Mouse (Mus musculus): ENCODE data around the gene Kansl1l. TPM values are rescaled to one million over a fixed set of nuclear protein-coding genes. Genes with fewer than 3 reads are reported as not detected.
"Not testable (repeated sequence)": the region's sequence is repeated elsewhere in the genome, so short reads cannot be mapped to it uniquely, and the experiment has no call there.

Kansl1l gene
- polyA plus RNA-seq, 1 experiment: 14.5 TPM

DNA sequence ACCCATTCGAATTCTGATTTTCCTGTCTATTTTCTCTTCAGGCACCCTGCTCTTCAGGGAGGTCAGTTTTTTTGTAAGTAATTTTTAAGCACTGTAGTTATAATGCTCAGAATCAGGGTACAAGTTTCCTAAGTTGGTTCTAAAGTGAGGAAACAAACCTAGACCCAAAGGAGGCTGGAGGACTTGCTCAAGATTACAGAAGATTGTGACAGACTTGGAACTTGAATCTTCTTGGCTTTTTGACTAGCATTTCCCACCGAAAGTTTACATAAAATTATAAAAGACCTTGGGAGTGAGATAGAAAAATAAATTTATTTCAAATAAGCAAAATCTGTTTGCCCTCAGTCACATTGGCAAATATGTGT lies 115.8 kb downstream of the Kansl1l start:
- H3K4me3 ChIP-seq (ENCODE audit: insufficient read depth, low read length): peak overlapping the region; percentile 84
- peak overlapping the region; percentile 52 for H3K27ac ChIP-seq (ENCODE audit: insufficient read depth, low read depth, low read length)
- peaks cover 15% of the 10 kb centered on the region for H3K4me1 ChIP-seq (ENCODE audit: control insufficient read depth, insufficient read depth, low read length)
- TF ChIP-seq POLR2A (IDR thresholded peaks at IDR 0.05; ENCODE audit: borderline replicate concordance, low read depth, low read length): no peak
- TF ChIP-seq CTCF (IDR thresholded peaks at IDR 0.05; ENCODE audit: low read depth, low read length): no peak

GRCm38 (mm10) chr1:66700693-66701575 lies 116.4 kb downstream of the Kansl1l start, which contains the start of gene Rpe:
Gene Rpe (plus strand): TSS chr1:66700831.
- TF ChIP-seq POLR2A (IDR thresholded peaks at IDR 0.05; ENCODE audit: borderline replicate concordance, low read depth, low read length) (no peak), CTCF (IDR thresholded peaks at IDR 0.05; ENCODE audit: low read depth, low read length) (no peak)
- H3K27ac ChIP-seq (ENCODE audit: insufficient read depth, low read depth, low read length): peak within 1 kb of the TSS; percentile 80
- peaks cover 15% of the 10 kb centered on the region for H3K4me1 ChIP-seq (ENCODE audit: control insufficient read depth, insufficient read depth, low read length)
- peak within 1 kb of the TSS; percentile 84 for H3K4me3 ChIP-seq (ENCODE audit: insufficient read depth, low read length)

DNA sequence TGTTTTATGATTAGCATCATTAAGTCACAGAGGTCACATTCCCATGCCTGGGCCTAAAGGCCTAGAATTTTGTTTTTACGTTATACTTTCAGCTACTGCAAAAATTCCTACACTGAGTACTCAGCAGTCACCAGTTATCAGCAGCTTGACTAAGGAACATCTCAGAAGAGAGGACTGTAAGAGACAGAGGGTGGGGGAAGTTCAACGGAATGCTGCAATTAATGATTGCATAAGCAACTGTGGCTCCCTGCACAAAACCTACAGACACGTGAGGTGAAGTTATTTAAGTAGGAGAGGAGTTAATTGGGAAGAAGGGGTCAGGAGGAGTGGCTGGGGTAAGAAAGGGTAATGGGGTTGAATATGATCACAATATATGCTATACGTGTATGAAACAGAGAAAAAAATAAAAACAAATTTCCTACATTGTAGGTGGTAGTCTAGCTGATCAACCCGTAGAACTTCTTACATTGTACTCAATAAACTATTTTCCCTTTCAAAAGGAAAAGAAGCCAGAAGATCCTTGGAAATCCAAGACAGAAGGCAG lies 117.1 kb downstream of the Kansl1l start:
- H3K4me1 ChIP-seq (ENCODE audit: control insufficient read depth, insufficient read depth, low read length): peaks cover 15% of the 10 kb centered on the region
- TF ChIP-seq CTCF (IDR thresholded peaks at IDR 0.05; ENCODE audit: low read depth, low read length): no peak
- TF ChIP-seq POLR2A (IDR thresholded peaks at IDR 0.05; ENCODE audit: borderline replicate concordance, low read depth, low read length): no peak
- peak overlapping the region; percentile 84 for H3K4me3 ChIP-seq (ENCODE audit: insufficient read depth, low read length)
- H3K27ac ChIP-seq (ENCODE audit: insufficient read depth, low read depth, low read length): peak overlapping the region; percentile 80

- peaks cover 15% of the 10 kb centered on the region for H3K4me1 ChIP-seq (ENCODE audit: control insufficient read depth, insufficient read depth, low read length)
- H3K27ac ChIP-seq (ENCODE audit: insufficient read depth, low read depth, low read length); H3K4me3 ChIP-seq (ENCODE audit: insufficient read depth, low read length): not testable (repeated sequence)
Observed at GRCm38 (mm10) chr1:66699630-66700029, 117.7 kb downstream of the Kansl1l start.

DNA sequence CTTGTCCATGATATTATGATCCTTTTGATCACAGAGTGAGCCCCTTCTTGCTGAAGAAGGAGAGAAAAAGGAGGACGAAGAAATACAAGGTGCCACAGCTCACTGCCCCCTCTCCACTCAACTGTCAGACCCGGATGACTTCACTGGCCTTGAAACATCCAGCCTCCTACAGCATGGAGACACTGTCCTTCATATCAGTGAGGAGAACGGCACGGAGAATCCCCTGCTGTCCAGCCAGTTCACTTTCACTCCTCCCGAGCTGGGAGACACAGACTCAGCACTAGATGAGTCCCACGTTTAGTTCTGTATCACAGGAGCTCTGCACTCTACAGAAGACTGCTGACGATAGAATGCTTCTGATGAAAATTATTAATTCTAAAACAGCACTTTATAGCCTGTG lies 122.1 kb downstream of the Kansl1l start:
- no peak overlapping the region for H3K4me3 ChIP-seq (ENCODE audit: insufficient read depth, low read length)
- H3K4me1 ChIP-seq (ENCODE audit: control insufficient read depth, insufficient read depth, low read length): peaks cover 2% of the 10 kb centered on the region
- TF ChIP-seq POLR2A (IDR thresholded peaks at IDR 0.05; ENCODE audit: borderline replicate concordance, low read depth, low read length): no peak
- no peak for TF ChIP-seq CTCF (IDR thresholded peaks at IDR 0.05; ENCODE audit: low read depth, low read length)
- no peak overlapping the region for H3K27ac ChIP-seq (ENCODE audit: insufficient read depth, low read depth, low read length)

DNA sequence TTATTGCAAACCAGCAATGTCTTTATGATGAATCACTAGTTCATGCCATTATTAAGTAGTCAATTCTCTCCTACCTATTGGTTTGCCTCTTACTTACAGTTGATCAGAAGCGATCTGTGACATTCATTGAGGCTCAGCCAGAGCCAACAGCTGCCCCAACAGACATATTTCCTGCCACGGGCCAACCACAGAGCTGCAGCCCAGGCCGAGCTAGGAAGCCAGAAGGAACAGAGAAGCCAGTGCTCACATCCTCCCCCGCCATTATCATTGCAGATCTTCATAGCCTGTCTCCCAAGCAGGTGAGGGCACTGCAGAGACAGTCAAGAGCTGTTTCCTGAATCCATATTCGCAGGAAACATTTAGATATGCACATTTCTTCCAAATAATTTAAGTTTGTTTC lies 123.1 kb downstream of the Kansl1l start:
- no peak overlapping the region for H3K4me3 ChIP-seq (ENCODE audit: insufficient read depth, low read length)
- no peak overlapping the region for H3K27ac ChIP-seq (ENCODE audit: insufficient read depth, low read depth, low read length)
- H3K4me1 ChIP-seq (ENCODE audit: control insufficient read depth, insufficient read depth, low read length): no peaks in the 10 kb centered on the region; the same call in 1 of the 2 replicates

GRCm38 (mm10) chr1:66692780-66693392 lies 124.5 kb downstream of the Kansl1l start:
- H3K4me1 ChIP-seq (ENCODE audit: control insufficient read depth, insufficient read depth, low read length): no peaks in the 10 kb centered on the region
- no peak overlapping the region for H3K27ac ChIP-seq (ENCODE audit: insufficient read depth, low read depth, low read length)
- no peak overlapping the region for H3K4me3 ChIP-seq (ENCODE audit: insufficient read depth, low read length)
- TF ChIP-seq POLR2A (IDR thresholded peaks at IDR 0.05; ENCODE audit: borderline replicate concordance, low read depth, low read length): no peak
- no peak for TF ChIP-seq CTCF (IDR thresholded peaks at IDR 0.05; ENCODE audit: low read depth, low read length)

More for the DNA sequence above, 123.1 kb downstream of the Kansl1l start:
- TF ChIP-seq POLR2A (IDR thresholded peaks at IDR 0.05; ENCODE audit: borderline replicate concordance, low read depth, low read length): no peak
- no peak for TF ChIP-seq CTCF (IDR thresholded peaks at IDR 0.05; ENCODE audit: low read depth, low read length)

- Histone ChIP-seq H3K4me1 (ENCODE audit: control insufficient read depth, insufficient read depth, low read length) (no peaks in the 10 kb centered on the region), H3K4me3 (ENCODE audit: insufficient read depth, low read length) (no peak overlapping the region), H3K27ac (ENCODE audit: insufficient read depth, low read depth, low read length) (no peak overlapping the region)
- no peak for TF ChIP-seq CTCF (IDR thresholded peaks at IDR 0.05; ENCODE audit: low read depth, low read length)
- TF ChIP-seq POLR2A (IDR thresholded peaks at IDR 0.05; ENCODE audit: borderline replicate concordance, low read depth, low read length): no peak
Observed at GRCm38 (mm10) chr1:66692308-66692707, 125.1 kb downstream of the Kansl1l start.

- no peak overlapping the region for H3K4me3 ChIP-seq (ENCODE audit: insufficient read depth, low read length)
- H3K27ac ChIP-seq (ENCODE audit: insufficient read depth, low read depth, low read length): no peak overlapping the region
- TF ChIP-seq CTCF (IDR thresholded peaks at IDR 0.05; ENCODE audit: low read depth, low read length): no peak
- no peak for TF ChIP-seq POLR2A (IDR thresholded peaks at IDR 0.05; ENCODE audit: borderline replicate concordance, low read depth, low read length)
- no peaks in the 10 kb centered on the region for H3K4me1 ChIP-seq (ENCODE audit: control insufficient read depth, insufficient read depth, low read length)
Observed at GRCm38 (mm10) chr1:66691772-66692171, 125.6 kb downstream of the Kansl1l start.

DNA sequence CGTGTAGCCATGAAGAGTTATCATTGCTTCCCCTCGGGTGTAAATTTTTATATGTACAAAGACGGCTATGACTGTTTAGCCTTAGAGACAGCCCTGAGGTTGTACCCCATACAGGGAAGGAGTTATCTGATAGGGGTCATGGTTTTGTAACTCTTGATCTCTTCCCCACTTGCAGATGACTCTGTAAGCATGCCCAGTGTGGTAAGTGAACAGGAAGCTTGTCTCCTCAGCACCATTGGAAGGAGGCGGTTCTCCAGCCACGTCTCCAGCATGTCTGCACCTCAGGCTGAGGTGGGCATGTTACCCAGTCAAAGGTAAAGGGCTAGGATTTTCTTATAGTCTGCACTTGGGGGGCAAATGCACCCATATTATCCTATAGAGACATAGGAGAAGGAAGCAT lies 134.4 kb downstream of the Kansl1l start:
- no peak for TF ChIP-seq CTCF (IDR thresholded peaks at IDR 0.05; ENCODE audit: low read depth, low read length)
- TF ChIP-seq POLR2A (IDR thresholded peaks at IDR 0.05; ENCODE audit: borderline replicate concordance, low read depth, low read length): no peak
- no peak overlapping the region for H3K27ac ChIP-seq (ENCODE audit: insufficient read depth, low read depth, low read length)
- H3K4me3 ChIP-seq (ENCODE audit: insufficient read depth, low read length): no peak overlapping the region
- no peaks in the 10 kb centered on the region for H3K4me1 ChIP-seq (ENCODE audit: control insufficient read depth, insufficient read depth, low read length)

Data from bone marrow macrophage, adult 2 months (primary cell).